Mouse (Mus musculus): ENCODE data around the gene Rabggtb.
"Not testable (repeated sequence)": the region's sequence is repeated elsewhere in the genome, so short reads cannot be mapped to it uniquely, and the experiment has no call there.

The Rabggtb gene

GRCm38 (mm10) chr3:153863816-153864215, 49.0 kb downstream of the Rabggtb start:
- DNase-seq (ENCODE audit: low spot score in 2 of 2), result no peak

- DNase-seq (ENCODE audit: low spot score in 2 of 2), result not testable (repeated sequence)
Measured at GRCm38 (mm10) chr3:153860392-153860791, 52.4 kb downstream of the Rabggtb start.

- DNase-seq (ENCODE audit: low spot score in 2 of 2), result no peak
Measured at GRCm38 (mm10) chr3:153858350-153859001, 54.3 kb downstream of the Rabggtb start.

All from urinary bladder, postnatal 36 days (tissue).